Comparison of ENCODE assay signal across 8 mouse cellular contexts in genomic region chr3:101923843-101924740, GRCm38 (mm10). TPM values are rescaled to one million over a fixed set of nuclear protein-coding genes. Genes with fewer than 3 reads are reported as not detected.
DNase-seq lines count a peak whose midpoint lies in the region; ATAC-seq lines count a peak whose summit lies in the region.

Slc22a15 (minus strand) TSS chr3:101924453.

- peak within 1 kb of the TSS; percentile 93 for H3K27ac ChIP-seq in hindbrain, embryonic 15.5 days (replicated peaks)

- peak; percentile 86 for ATAC-seq in hindbrain, embryonic 15.5 days (ENCODE audit: low FRiP score, low read depth)
- peak; percentile 69 for ATAC-seq in megakaryocyte-erythroid progenitor cell, adult 5-6 weeks (replicated peaks; ENCODE audit: low FRiP score, low TSS enrichment, poor library complexity, severe bottlenecking)

- peaks cover 31% of the 10 kb centered on the region for H3K4me1 ChIP-seq in hindbrain, embryonic 15.5 days (replicated peaks)

- peak within 1 kb of the TSS; percentile 91 for H3K9ac ChIP-seq in hindbrain, embryonic 15.5 days

- no peaks in the 10 kb centered on the region; the same call in 1 of the 2 replicates for H3K36me3 ChIP-seq in hindbrain, embryonic 15.5 days

- H3K4me3 ChIP-seq in hindbrain, embryonic 15.5 days, result peak within 1 kb of the TSS; percentile 74

- peak; percentile 64 for DNase-seq in NIH3T3 (ENCODE audit: low read depth)
- peak; percentile 84 for DNase-seq in cerebellum, postnatal 10 days
- peak; percentile 65 for DNase-seq in gastrocnemius, adult 18-20 months (ENCODE audit: low spot score)
- peak; percentile 48 to 58 for DNase-seq in left cerebral cortex, postnatal 25 days (ENCODE audit: low spot score in 2 of 2)
- peak; percentile 64 for DNase-seq in right cerebral cortex, postnatal 14 days
- DNase-seq in urinary bladder, postnatal 4 days (ENCODE audit: low spot score in 2 of 2), result peak; percentile 64 to 68

- intact Hi-C loops in left cerebral cortex, postnatal 25 days (cut with DNase I), result loop anchor here (2.0 kb wide), 1 partner anchor 89 kb away; no protein-coding TSS in a partner anchor

- H3K4me2 ChIP-seq in hindbrain, embryonic 15.5 days, result peak within 1 kb of the TSS; percentile 75

- no peaks in the 10 kb centered on the region for H3K27me3 ChIP-seq in hindbrain, embryonic 15.5 days

- under 1% methylated on average over 91 of the region's 92 CpGs for WGBS in hindbrain, embryonic 15.5 days

- H3K9me3 ChIP-seq in hindbrain, embryonic 15.5 days, result no peaks in the 10 kb centered on the region

RNA-seq across cellular contexts. Expression of gene Slc22a15, which starts in this region (rescaled TPM):
- total RNA-seq in gastrocnemius, adult 18-20 months (2021), result 1 to 10 TPM in 1 of 2 experiments, under 1 TPM in 1; 0.59 to 1.0 TPM
- polyA plus RNA-seq in hindbrain, embryonic 15.5 days (2015; fragmentation: Nextera tagmentation; extraction: Ambion mirVana), result 5.6 and 5.8 TPM in 2 replicates
- total RNA-seq in left cerebral cortex, postnatal 25 days (2021), result 1 to 10 TPM; 7.3 to 9.2 TPM
- 1.7 and 2.1 TPM in 2 replicates for total RNA-seq in megakaryocyte-erythroid progenitor cell, adult 5-6 weeks (2014; fragmentation: Nextera tagmentation)
- 0.42 and 1.2 TPM in 2 replicates for total RNA-seq in megakaryocyte-erythroid progenitor cell, adult 5-6 weeks (2017)

Comparison
In these comparisons a context has a peak if more than half of its experiments do, and no peak if none do; other contexts are left out.
1. Peak in every context shown above with its lines: DNase-seq, ATAC-seq, H3K4me3 ChIP-seq and H3K27ac ChIP-seq.